Mouse (Mus musculus) natural killer cell, adult 2 months (primary cell): ENCODE data around the gene Nat8f3.
"Not testable (repeated sequence)": the region's sequence is repeated elsewhere in the genome, so short reads cannot be mapped to it uniquely, and the experiment has no call there.

ENCODE experiments used
- DNase-seq, 2 experiments: peaks; one replicate each; pipeline ENCODE4 v3.0.0; 2022; ENCODE audit warnings: low spot score in 2 of 2

The Nat8f3 gene

GRCm38 (mm10) chr6:85765532-85765931, at the start of gene Nat8f3:
Gene Nat8f3, minus strand, starts transcription at chr6:85765754.
- DNase-seq = not testable (repeated sequence)

- no peak for DNase-seq
Measured at GRCm38 (mm10) chr6:85813339-85813738, 47.8 kb upstream of the Nat8f3 start.

GRCm38 (mm10) chr6:85810942-85811537, 45.5 kb upstream of the Nat8f3 start:
- DNase-seq = not testable (repeated sequence)

GRCm38 (mm10) chr6:85810514-85810913, 45.0 kb upstream of the Nat8f3 start:
- not testable (repeated sequence) for DNase-seq

- not testable (repeated sequence) for DNase-seq
Measured at GRCm38 (mm10) chr6:85809784-85810183, 44.2 kb upstream of the Nat8f3 start.

- DNase-seq = not testable (repeated sequence)
Measured at GRCm38 (mm10) chr6:85803180-85803579, 37.6 kb upstream of the Nat8f3 start.

- DNase-seq = not testable (repeated sequence)
Measured at GRCm38 (mm10) chr6:85763127-85764070, 2.2 kb downstream of the Nat8f3 start.

- not testable (repeated sequence) for DNase-seq
Measured at GRCm38 (mm10) chr6:85762678-85763077, 2.9 kb downstream of the Nat8f3 start.

- not testable (repeated sequence) for DNase-seq
Measured at GRCm38 (mm10) chr6:85755705-85756249, 9.8 kb downstream of the Nat8f3 start.

GRCm38 (mm10) chr6:85713105-85713504, 52.4 kb downstream of the Nat8f3 start, which contains the start of gene Nat8f7:
Gene Nat8f7, minus strand, starts transcription at chr6:85713205.
- DNase-seq = not testable (repeated sequence)

- not testable (repeated sequence) for DNase-seq
Measured at GRCm38 (mm10) chr6:85709607-85710006, 55.9 kb downstream of the Nat8f3 start.

- not testable (repeated sequence) for DNase-seq
Measured at GRCm38 (mm10) chr6:85709206-85709605, 56.3 kb downstream of the Nat8f3 start.

- not testable (repeated sequence) for DNase-seq
Measured at GRCm38 (mm10) chr6:85701943-85702342, 63.6 kb downstream of the Nat8f3 start.
